Mouse (Mus musculus): ENCODE measurements around the gene Dph2. TPM values are rescaled to one million over a fixed set of nuclear protein-coding genes. Genes with fewer than 3 reads are reported as not detected.

Dph2 gene
- total RNA-seq, 2 experiments from 2014 or later, result 5.6 to 7.0 TPM

- no peak for DNase-seq
Observed at GRCm38 (mm10) chr4:117871787-117872186, 20.0 kb downstream of the Dph2 start.

GRCm38 (mm10) chr4:117870437-117870836 lies 21.4 kb downstream of the Dph2 start:
- DNase-seq, result no peak

- no peak for DNase-seq
Observed at GRCm38 (mm10) chr4:117869317-117869716, 22.5 kb downstream of the Dph2 start.

GRCm38 (mm10) chr4:117867823-117868222 lies 24.0 kb downstream of the Dph2 start:
- peak; percentile 81 for DNase-seq

GRCm38 (mm10) chr4:117867000-117867399 lies 24.8 kb downstream of the Dph2 start:
- no peak for DNase-seq

GRCm38 (mm10) chr4:117866083-117866482 lies 25.7 kb downstream of the Dph2 start:
- DNase-seq, result peak; percentile 93

- DNase-seq, result peak; percentile 44
Observed at GRCm38 (mm10) chr4:117862823-117863222, 29.0 kb downstream of the Dph2 start.

GRCm38 (mm10) chr4:117860570-117860969 lies 31.3 kb downstream of the Dph2 start:
- DNase-seq, result no peak

GRCm38 (mm10) chr4:117858794-117859193 lies 33.0 kb downstream of the Dph2 start:
- peak; percentile 82 for DNase-seq

- DNase-seq, result peak; percentile 52
Observed at GRCm38 (mm10) chr4:117855146-117855545, 36.7 kb downstream of the Dph2 start.

- DNase-seq, result no peak
Observed at GRCm38 (mm10) chr4:117852152-117852868, 39.5 kb downstream of the Dph2 start.

GRCm38 (mm10) chr4:117850871-117851270 lies 41.0 kb downstream of the Dph2 start:
- peak; percentile 56 for DNase-seq

GRCm38 (mm10) chr4:117850176-117850575 lies 41.7 kb downstream of the Dph2 start:
- no peak for DNase-seq

GRCm38 (mm10) chr4:117849506-117849905 lies 42.3 kb downstream of the Dph2 start:
- no peak for DNase-seq

GRCm38 (mm10) chr4:117849063-117849462 lies 42.8 kb downstream of the Dph2 start:
- DNase-seq, result no peak

GRCm38 (mm10) chr4:117847011-117847410 lies 44.8 kb downstream of the Dph2 start:
- DNase-seq, result no peak

GRCm38 (mm10) chr4:117846261-117846660 lies 45.6 kb downstream of the Dph2 start:
- DNase-seq, result no peak

- DNase-seq, result no peak
Observed at GRCm38 (mm10) chr4:117845316-117845715, 46.5 kb downstream of the Dph2 start.

- no peak for DNase-seq
Observed at GRCm38 (mm10) chr4:117844467-117844866, 47.4 kb downstream of the Dph2 start.

GRCm38 (mm10) chr4:117843101-117843500 lies 48.7 kb downstream of the Dph2 start:
- no peak for DNase-seq

- DNase-seq, result no peak
Observed at GRCm38 (mm10) chr4:117841566-117841965, 50.3 kb downstream of the Dph2 start.

- DNase-seq, result no peak
Observed at GRCm38 (mm10) chr4:117840821-117841220, 51.0 kb downstream of the Dph2 start.

- no peak for DNase-seq
Observed at GRCm38 (mm10) chr4:117839366-117839765, 52.5 kb downstream of the Dph2 start.

Measured in adrenal gland, postnatal 10 days (tissue).